Mouse (Mus musculus): ENCODE measurements around the gene Itpkb.

DNA sequence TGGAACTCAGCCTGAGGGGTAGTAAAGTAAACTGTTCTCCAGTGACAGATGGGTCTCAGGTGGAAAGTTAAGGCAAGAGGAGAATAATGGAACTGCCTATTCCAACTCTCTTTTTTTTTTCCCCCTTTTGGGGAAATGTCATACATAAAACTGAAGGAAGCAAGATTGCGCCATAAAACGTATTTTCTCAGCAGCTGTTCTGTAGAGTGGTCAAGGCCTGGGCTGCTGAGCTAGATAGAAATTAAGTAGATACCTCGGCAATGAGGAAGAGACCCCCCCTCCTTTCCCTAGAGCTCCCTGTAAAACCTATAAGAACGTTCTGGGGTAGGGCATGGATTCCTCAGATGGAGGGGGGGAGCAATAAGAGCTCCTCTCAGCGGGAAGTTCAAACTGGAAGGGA is 40.5 kb upstream of the Itpkb start:
- TF ChIP-seq CTCF (IDR thresholded peaks at IDR 0.05; ENCODE audit: borderline replicate concordance, insufficient read depth, low read length) (no peak), POLR2A (IDR thresholded peaks at IDR 0.05; ENCODE audit: low read depth, low read length) (no peak)
